Mouse (Mus musculus) testis, adult 2 months (tissue): ENCODE data around the gene Prcd. TPM values are rescaled to one million over a fixed set of nuclear protein-coding genes. Genes with fewer than 3 reads are reported as not detected.

Experiments
- H3K27ac ChIP-seq: fragments of 200-500 bp; 2 replicates; pipeline ENCODE4 v1.5.1; 2012; ENCODE audit warnings: low read depth, low read length; ENCODE audit not compliant: control insufficient read depth, insufficient read depth
- H3K27me3 ChIP-seq: fragments of 200-500 bp; 2 replicates; pipeline ENCODE4 v1.6.1; 2012; ENCODE audit warnings: mild to moderate bottlenecking, low read length, moderate library complexity; ENCODE audit not compliant: control insufficient read depth, insufficient read depth
- H3K36me3 ChIP-seq: fragments of 200-500 bp; 2 replicates; pipeline ENCODE4 v1.6.1; 2012; ENCODE audit warnings: mild to moderate bottlenecking, low read length; ENCODE audit not compliant: control insufficient read depth, insufficient read depth
- H3K4me1 ChIP-seq: fragments of 200-500 bp; 2 replicates; pipeline ENCODE4 v1.6.1; 2012; ENCODE audit warnings: low read length; ENCODE audit not compliant: control insufficient read depth, insufficient read depth
- H3K4me3 ChIP-seq: fragments of 200-500 bp; 2 replicates; pipeline ENCODE4 v1.5.1; 2012; ENCODE audit warnings: low read depth, mild to moderate bottlenecking, low read length, moderate library complexity, mixed read lengths; ENCODE audit not compliant: control insufficient read depth
- CTCF ChIP-seq: fragments of 200-500 bp; IDR thresholded peaks from 2 replicates; pipeline ENCODE4 v1.5.1; 2012; ENCODE audit warnings: low read depth, mild to moderate bottlenecking, inconsistent platforms, low read length, moderate library complexity; ENCODE audit not compliant: control insufficient read depth, insufficient read depth, insufficient replicate concordance
- POLR2A ChIP-seq: fragments of 200-500 bp; IDR thresholded peaks from 2 replicates; pipeline ENCODE4 v1.6.1; 2012; ENCODE audit warnings: low read depth, mild to moderate bottlenecking, inconsistent platforms, low read length, moderate library complexity; ENCODE audit not compliant: control insufficient read depth
- polyA plus RNA-seq: library from polyadenylated mRNA; depleted of rRNA; stranded (reverse); fragments of >200 nt; gene quantifications from 2 replicates; pipeline ENCODE4 v1.2.3, GENCODE M21; 2012

The Prcd gene
- polyA plus RNA-seq, 1 experiment: 7.8 TPM

- H3K4me1 ChIP-seq: peaks cover 24% of the 10 kb centered on the region
- no peaks in the 10 kb centered on the region for H3K36me3 ChIP-seq
- H3K27me3 ChIP-seq: no peaks in the 10 kb centered on the region
- TF ChIP-seq CTCF: no peak
- no peak for TF ChIP-seq POLR2A
- no peak overlapping the region for H3K27ac ChIP-seq
- no peak overlapping the region; the same call in 1 of the 2 replicates for H3K4me3 ChIP-seq
These were observed 820 bp upstream of the Prcd start for GRCm38 (mm10) chr11:116652330-116653098.

GRCm38 (mm10) chr11:116653709-116654221, 431 bp downstream of the Prcd start:
- H3K4me1 ChIP-seq: peaks cover 32% of the 10 kb centered on the region
- H3K36me3 ChIP-seq: no peaks in the 10 kb centered on the region
- no peak overlapping the region for H3K27ac ChIP-seq
- TF ChIP-seq CTCF (no peak), POLR2A (no peak)
- no peaks in the 10 kb centered on the region for H3K27me3 ChIP-seq
- peak overlapping the region; percentile 53 for H3K4me3 ChIP-seq

- H3K27ac ChIP-seq: no peak within 1 kb of the TSS
These were observed 1.0 kb downstream of the Prcd start, which contains the start of gene Cygb for GRCm38 (mm10) chr11:116654255-116654821. Cygb (minus strand) TSS chr11:116654313.

GRCm38 (mm10) chr11:116656348-116657191, 3.2 kb downstream of the Prcd start:
- Histone ChIP-seq H3K27me3 (no peaks in the 10 kb centered on the region), H3K4me1 (peaks cover 37% of the 10 kb centered on the region), H3K36me3 (no peaks in the 10 kb centered on the region), H3K27ac (peak overlapping the region; percentile 91), H3K4me3 (no peak overlapping the region)
- 0 out of 2 replicates have a peak, but pooled peaks have one; percentile 27 for TF ChIP-seq POLR2A
- TF ChIP-seq CTCF: no peak

More at GRCm38 (mm10) chr11:116654255-116654821, 1.0 kb downstream of the Prcd start, which contains the start of gene Cygb:
- Histone ChIP-seq H3K27me3 (no peaks in the 10 kb centered on the region), H3K36me3 (no peaks in the 10 kb centered on the region), H3K4me1 (peaks cover 32% of the 10 kb centered on the region), H3K4me3 (peak within 1 kb of the TSS; percentile 53)
- no peak for TF ChIP-seq POLR2A
- TF ChIP-seq CTCF: no peak

GRCm38 (mm10) chr11:116657311-116658223, 4.2 kb downstream of the Prcd start:
- Histone ChIP-seq H3K4me3 (peak overlapping the region; percentile 72), H3K4me1 (peaks cover 40% of the 10 kb centered on the region), H3K27me3 (no peaks in the 10 kb centered on the region), H3K27ac (peak overlapping the region; percentile 91), H3K36me3 (no peaks in the 10 kb centered on the region)
- TF ChIP-seq POLR2A (peak; percentile 77), CTCF (peak; percentile 8; the same call in 1 of the 2 replicates)

- Histone ChIP-seq H3K4me1 (peaks cover 43% of the 10 kb centered on the region), H3K27ac (peak overlapping the region; percentile 59), H3K4me3 (no peak overlapping the region; the same call in 1 of the 2 replicates), H3K27me3 (no peaks in the 10 kb centered on the region), H3K36me3 (no peaks in the 10 kb centered on the region)
- TF ChIP-seq CTCF: no peak
- TF ChIP-seq POLR2A: no peak
These were observed 4.9 kb downstream of the Prcd start for GRCm38 (mm10) chr11:116658238-116658637.
